Mouse (Mus musculus): ENCODE data around the gene Atg4d. TPM values are rescaled to one million over a fixed set of nuclear protein-coding genes. Genes with fewer than 3 reads are reported as not detected.
A peak's percentile ranks its signal among the peaks of the same experiment; 100 is the strongest.

Gene Atg4d
- polyA plus RNA-seq, 1 experiment from 2014 or later, result 46.8 TPM

- Histone ChIP-seq H3K4me2 (replicated peaks) (no peak overlapping the region), H3K4me3 (no peak overlapping the region), H3K36me3 (no peaks in the 10 kb centered on the region), H3K9ac (no peak overlapping the region), H3K9me3 (replicated peaks) (peaks cover 5% of the 10 kb centered on the region; the same call in 1 of the 2 replicates), H3K4me1 (no peaks in the 10 kb centered on the region), H3K27me3 (no peaks in the 10 kb centered on the region), H3K27ac (no peak overlapping the region)
- no peak for ATAC-seq (ENCODE audit: low FRiP score)
- 81% methylated on average over 10 of the region's 10 CpGs for WGBS
These were observed 33.9 kb downstream of the Atg4d start for GRCm38 (mm10) chr9:21299014-21299413.

GRCm38 (mm10) chr9:21305065-21305464 lies 40.0 kb downstream of the Atg4d start:
- no peak overlapping the region for H3K27ac ChIP-seq
- H3K9me3 ChIP-seq (replicated peaks), result peaks cover 5% of the 10 kb centered on the region; the same call in 1 of the 2 replicates
- no peak overlapping the region for H3K9ac ChIP-seq
- H3K4me1 ChIP-seq, result no peaks in the 10 kb centered on the region
- no peaks in the 10 kb centered on the region for H3K27me3 ChIP-seq
- ATAC-seq (ENCODE audit: low FRiP score), result no peak
- no peak overlapping the region for H3K4me2 ChIP-seq (replicated peaks)
- H3K4me3 ChIP-seq, result no peak overlapping the region
- 90% methylated on average over 7 of the region's 7 CpGs for WGBS
- H3K36me3 ChIP-seq, result no peaks in the 10 kb centered on the region

GRCm38 (mm10) chr9:21309150-21309741 lies 44.2 kb downstream of the Atg4d start:
- WGBS, result 73% methylated on average over 15 of the region's 15 CpGs
- H3K4me1 ChIP-seq, result no peaks in the 10 kb centered on the region
- no peak overlapping the region for H3K4me2 ChIP-seq (replicated peaks)
- no peak overlapping the region for H3K4me3 ChIP-seq
- no peaks in the 10 kb centered on the region for H3K9me3 ChIP-seq (replicated peaks)
- no peak for ATAC-seq (ENCODE audit: low FRiP score)
- H3K27ac ChIP-seq, result no peak overlapping the region
- H3K27me3 ChIP-seq, result peaks cover 20% of the 10 kb centered on the region
- H3K36me3 ChIP-seq, result no peaks in the 10 kb centered on the region
- H3K9ac ChIP-seq, result no peak overlapping the region

GRCm38 (mm10) chr9:21311695-21312094 lies 46.6 kb downstream of the Atg4d start:
- no peak overlapping the region for H3K27ac ChIP-seq
- peaks cover 20% of the 10 kb centered on the region for H3K27me3 ChIP-seq
- H3K9ac ChIP-seq, result no peak overlapping the region
- no peaks in the 10 kb centered on the region for H3K4me1 ChIP-seq
- ATAC-seq (ENCODE audit: low FRiP score), result no peak
- H3K36me3 ChIP-seq, result no peaks in the 10 kb centered on the region
- peak overlapping the region; percentile 23 for H3K4me3 ChIP-seq
- no peaks in the 10 kb centered on the region for H3K9me3 ChIP-seq (replicated peaks)
- 29% methylated on average over 7 of the region's 7 CpGs for WGBS
- no peak overlapping the region for H3K4me2 ChIP-seq (replicated peaks)

GRCm38 (mm10) chr9:21312134-21312533 lies 47.0 kb downstream of the Atg4d start, which contains the start of gene Ap1m2:
Gene Ap1m2, minus strand, starts transcription at chr9:21312337.
- no peaks in the 10 kb centered on the region for H3K9me3 ChIP-seq (replicated peaks)
- peaks cover 20% of the 10 kb centered on the region for H3K27me3 ChIP-seq
- H3K36me3 ChIP-seq, result no peaks in the 10 kb centered on the region
- ATAC-seq (ENCODE audit: low FRiP score), result no peak
- H3K9ac ChIP-seq, result no peak within 1 kb of the TSS
- H3K4me1 ChIP-seq, result no peaks in the 10 kb centered on the region
- peak within 1 kb of the TSS; percentile 23 for H3K4me3 ChIP-seq
- 9% methylated on average over 33 of the region's 35 CpGs for WGBS
- peak within 1 kb of the TSS; percentile 17; the same call in 1 of the 2 replicates for H3K4me2 ChIP-seq (replicated peaks)
- H3K27ac ChIP-seq, result no peak within 1 kb of the TSS

- Histone ChIP-seq H3K4me2 (replicated peaks) (no peak overlapping the region), H3K9ac (no peak overlapping the region), H3K4me1 (no peaks in the 10 kb centered on the region), H3K36me3 (no peaks in the 10 kb centered on the region), H3K27ac (no peak overlapping the region), H3K4me3 (no peak overlapping the region), H3K27me3 (peaks cover 20% of the 10 kb centered on the region), H3K9me3 (replicated peaks) (no peaks in the 10 kb centered on the region)
- WGBS, result 8% methylated on average over 11 of the region's 11 CpGs
- peak; percentile 73 for ATAC-seq (ENCODE audit: low FRiP score)
These were observed 48.3 kb downstream of the Atg4d start for GRCm38 (mm10) chr9:21313394-21313793.

- ATAC-seq (ENCODE audit: low FRiP score), result no peak
These were observed 49.5 kb downstream of the Atg4d start for GRCm38 (mm10) chr9:21314367-21315140.

GRCm38 (mm10) chr9:21315421-21315820 lies 50.3 kb downstream of the Atg4d start:
- H3K9ac ChIP-seq, result no peak overlapping the region; the same call in 1 of the 2 replicates
- ATAC-seq (ENCODE audit: low FRiP score), result no peak

More at GRCm38 (mm10) chr9:21314367-21315140, 49.5 kb downstream of the Atg4d start:
- no peak overlapping the region for H3K9ac ChIP-seq
- H3K4me3 ChIP-seq, result no peak overlapping the region
- H3K27ac ChIP-seq, result no peak overlapping the region
- no peak overlapping the region for H3K4me2 ChIP-seq (replicated peaks)
- no peaks in the 10 kb centered on the region for H3K4me1 ChIP-seq
- no peaks in the 10 kb centered on the region for H3K36me3 ChIP-seq
- 91% methylated on average over 9 of the region's 9 CpGs for WGBS
- no peaks in the 10 kb centered on the region for H3K9me3 ChIP-seq (replicated peaks)
- H3K27me3 ChIP-seq, result peaks cover 20% of the 10 kb centered on the region

GRCm38 (mm10) chr9:21316696-21317095 lies 51.6 kb downstream of the Atg4d start:
- no peak overlapping the region for H3K27ac ChIP-seq
- H3K9me3 ChIP-seq (replicated peaks), result no peaks in the 10 kb centered on the region
- H3K4me1 ChIP-seq, result peaks cover 7% of the 10 kb centered on the region
- H3K4me2 ChIP-seq (replicated peaks), result no peak overlapping the region
- H3K4me3 ChIP-seq, result no peak overlapping the region
- 81% methylated on average over 7 of the region's 7 CpGs for WGBS
- no peaks in the 10 kb centered on the region for H3K36me3 ChIP-seq
- ATAC-seq (ENCODE audit: low FRiP score), result no peak
- no peak overlapping the region for H3K9ac ChIP-seq
- peaks cover 11% of the 10 kb centered on the region for H3K27me3 ChIP-seq

More at GRCm38 (mm10) chr9:21315421-21315820, 50.3 kb downstream of the Atg4d start:
- H3K36me3 ChIP-seq, result no peaks in the 10 kb centered on the region
- no peak overlapping the region for H3K27ac ChIP-seq
- peaks cover 20% of the 10 kb centered on the region for H3K27me3 ChIP-seq
- WGBS, result 63% methylated on average over 5 of the region's 5 CpGs
- H3K4me3 ChIP-seq, result no peak overlapping the region
- H3K9me3 ChIP-seq (replicated peaks), result no peaks in the 10 kb centered on the region
- no peak overlapping the region for H3K4me2 ChIP-seq (replicated peaks)
- no peaks in the 10 kb centered on the region for H3K4me1 ChIP-seq

GRCm38 (mm10) chr9:21318792-21319191 lies 53.7 kb downstream of the Atg4d start:
- no peak overlapping the region for H3K27ac ChIP-seq
- H3K4me2 ChIP-seq (replicated peaks), result no peak overlapping the region
- no peak overlapping the region for H3K4me3 ChIP-seq
- peaks cover 15% of the 10 kb centered on the region for H3K4me1 ChIP-seq
- 89% methylated on average over 6 of the region's 6 CpGs for WGBS
- H3K9me3 ChIP-seq (replicated peaks), result no peaks in the 10 kb centered on the region
- no peaks in the 10 kb centered on the region for H3K27me3 ChIP-seq
- H3K36me3 ChIP-seq, result no peaks in the 10 kb centered on the region
- no peak overlapping the region for H3K9ac ChIP-seq
- no peak for ATAC-seq (ENCODE audit: low FRiP score)

GRCm38 (mm10) chr9:21319503-21319902 lies 54.4 kb downstream of the Atg4d start:
- H3K4me2 ChIP-seq (replicated peaks), result no peak overlapping the region
- no peak overlapping the region for H3K4me3 ChIP-seq
- no peak overlapping the region for H3K27ac ChIP-seq
- no peak for ATAC-seq (ENCODE audit: low FRiP score)
- no peaks in the 10 kb centered on the region for H3K27me3 ChIP-seq
- H3K9ac ChIP-seq, result no peak overlapping the region
- no peaks in the 10 kb centered on the region for H3K36me3 ChIP-seq
- 95% methylated on average over 4 of the region's 4 CpGs for WGBS
- H3K9me3 ChIP-seq (replicated peaks), result no peaks in the 10 kb centered on the region
- H3K4me1 ChIP-seq, result peaks cover 15% of the 10 kb centered on the region

- Histone ChIP-seq H3K9me3 (replicated peaks) (no peaks in the 10 kb centered on the region), H3K9ac (peak overlapping the region; percentile 70), H3K27ac (peak overlapping the region; percentile 40; the same call in 1 of the 2 replicates), H3K27me3 (no peaks in the 10 kb centered on the region), H3K36me3 (no peaks in the 10 kb centered on the region), H3K4me3 (peak overlapping the region; percentile 70), H3K4me1 (peaks cover 15% of the 10 kb centered on the region), H3K4me2 (replicated peaks) (peak overlapping the region; percentile 90)
- WGBS, result 32% methylated on average over 4 of the region's 4 CpGs
- ATAC-seq (ENCODE audit: low FRiP score), result peak; percentile 1; the same call in 1 of the 2 replicates
These were observed 55.2 kb downstream of the Atg4d start for GRCm38 (mm10) chr9:21320280-21320618.

All from hindbrain, embryonic 12.5 days (tissue).